Mouse (Mus musculus) kidney, postnatal 25 days (tissue): ENCODE data around the gene Tor2a.
A peak's percentile ranks its signal among the peaks of the same experiment; 100 is the strongest.

Experiments
- DNase-seq, 2 experiments: peaks; one replicate each; pipeline ENCODE4 v3.0.0; 2021; ENCODE audit warnings: mixed read lengths in 2 of 2

Tor2a gene

GRCm38 (mm10) chr2:32763353-32763752 is 6.3 kb downstream of the Tor2a start:
- DNase-seq = no peak

GRCm38 (mm10) chr2:32767241-32767640 is 10.2 kb downstream of the Tor2a start:
- peak; percentile 40 to 63 for DNase-seq

GRCm38 (mm10) chr2:32768661-32769285 is 11.7 kb downstream of the Tor2a start:
- DNase-seq = peak; percentile 69 to 81

GRCm38 (mm10) chr2:32769327-32770085 is 12.5 kb downstream of the Tor2a start:
- DNase-seq = no peak

DNA sequence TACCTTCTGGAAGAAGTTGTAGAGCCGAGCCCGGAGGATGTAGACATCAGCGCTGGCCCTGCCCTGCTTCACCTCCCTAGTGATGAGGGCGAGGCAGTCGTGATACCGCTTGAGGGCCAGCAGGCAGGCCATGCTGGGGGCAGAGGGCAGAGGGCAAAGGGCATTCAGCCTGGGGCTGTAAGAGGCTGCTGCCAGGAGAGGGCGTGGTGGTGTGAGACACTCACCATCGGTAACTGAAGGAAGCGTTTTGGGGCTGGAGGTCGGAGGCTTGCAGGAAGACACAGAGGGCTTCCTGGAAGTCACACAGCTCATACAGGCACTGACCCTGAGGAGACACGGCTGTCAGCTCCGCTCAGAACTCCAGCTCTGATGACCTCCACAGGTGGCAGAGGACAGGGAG is 14.9 kb downstream of the Tor2a start:
- peak; percentile 56 to 72 for DNase-seq

DNA sequence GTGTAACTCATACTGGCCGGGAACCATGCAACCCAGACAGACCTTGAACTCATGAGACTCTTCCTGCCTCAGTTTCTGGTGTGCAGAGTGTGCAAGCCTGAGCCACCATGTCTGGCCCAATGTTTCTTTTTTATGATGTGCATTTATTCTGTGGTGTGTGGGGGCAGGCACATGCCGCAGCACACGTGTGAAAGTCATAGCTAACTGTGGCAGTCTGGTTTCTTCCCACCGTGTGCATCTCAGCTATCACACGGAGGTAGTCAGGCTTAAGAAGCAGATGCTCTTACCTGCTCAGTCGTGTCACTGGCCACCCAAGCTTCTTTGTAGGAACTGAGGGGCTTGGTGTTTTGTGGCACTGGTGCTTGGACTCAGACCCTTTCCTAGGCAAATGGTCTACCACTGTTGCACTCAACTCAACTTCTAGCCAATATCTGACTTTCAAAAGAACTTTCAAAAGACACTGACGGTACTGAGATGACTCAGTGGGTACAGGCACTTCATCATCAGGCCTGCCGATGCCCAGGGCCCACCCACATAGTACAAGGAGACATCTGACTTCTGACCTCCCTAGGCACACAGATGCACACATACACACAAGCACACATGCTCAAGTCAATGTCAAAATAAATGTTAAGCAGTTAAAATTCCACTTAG is 15.7 kb downstream of the Tor2a start:
- DNase-seq = no peak

- DNase-seq = peak; percentile 99
Measured at GRCm38 (mm10) chr2:32775359-32776074, 18.5 kb downstream of the Tor2a start, which contains the start of the genes Ttc16 and Ptrh1. Gene Ttc16 (minus strand): TSS chr2:32775633. Gene Ptrh1 (plus strand): TSS chr2:32775786.

GRCm38 (mm10) chr2:32776192-32776591 is 19.2 kb downstream of the Tor2a start:
- DNase-seq = peak in 1 of 2 experiments; percentile 46

DNA sequence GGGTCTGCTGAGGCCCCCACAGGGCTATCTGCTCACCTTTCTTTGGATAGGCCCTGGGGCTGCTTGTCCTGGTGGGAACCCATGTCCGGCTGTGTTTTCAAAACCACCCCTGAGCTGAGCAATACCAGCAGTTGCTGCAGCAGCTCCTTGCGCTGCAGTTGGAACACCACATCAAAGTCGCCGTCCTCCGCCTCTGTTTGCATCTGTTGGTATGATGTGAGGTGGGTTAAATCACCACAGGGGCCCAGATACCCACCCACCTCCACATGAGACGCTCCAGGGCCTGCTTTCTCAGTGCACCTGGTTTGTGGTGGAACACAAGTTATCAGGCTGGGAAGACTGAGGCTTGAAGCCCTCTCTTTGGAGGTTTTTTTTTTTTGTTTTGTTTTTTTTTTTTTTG is 21.0 kb downstream of the Tor2a start:
- DNase-seq = no peak

DNA sequence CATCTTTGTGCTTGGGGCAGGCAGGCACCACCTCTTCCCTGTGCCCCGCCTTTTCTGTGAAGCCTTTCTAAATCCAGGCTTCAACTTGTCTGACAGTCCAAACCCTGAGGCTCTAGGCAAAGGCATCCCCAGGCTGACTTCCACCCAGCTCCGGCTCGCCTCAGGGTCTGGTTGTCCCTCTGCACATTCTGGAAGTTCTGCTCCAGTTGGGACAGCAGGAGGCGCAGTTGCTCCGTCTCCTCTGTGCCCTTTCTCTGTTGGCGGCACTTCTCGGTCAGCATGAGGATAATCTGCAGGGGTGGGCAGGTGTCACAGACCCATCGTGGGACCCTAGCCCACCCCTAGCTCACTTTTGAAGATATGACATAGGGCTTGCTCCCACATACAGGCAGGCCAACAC is 22.1 kb downstream of the Tor2a start:
- peak; percentile 73 to 74 for DNase-seq

DNA sequence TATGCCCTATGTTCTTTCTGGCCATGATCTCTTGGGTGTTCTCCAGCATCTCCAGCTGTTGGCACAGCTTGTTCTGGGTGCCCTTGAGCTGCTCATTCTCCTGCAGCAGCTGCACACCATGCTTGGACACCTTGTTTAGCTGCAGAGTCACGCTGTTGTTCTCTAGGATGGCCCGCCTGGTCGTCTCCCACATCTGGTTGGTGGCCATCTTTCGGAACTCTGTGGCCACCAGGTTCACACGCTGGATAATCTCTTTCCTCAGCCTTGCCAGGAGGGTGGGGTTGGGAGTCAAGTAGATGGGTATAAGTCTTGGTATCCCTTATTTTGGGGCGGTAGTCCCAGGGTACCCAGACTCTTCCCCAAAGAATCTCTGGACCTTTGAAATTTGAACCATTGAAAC is 22.7 kb downstream of the Tor2a start:
- no peak for DNase-seq

GRCm38 (mm10) chr2:32781710-32782109 is 24.7 kb downstream of the Tor2a start:
- DNase-seq = no peak

DNA sequence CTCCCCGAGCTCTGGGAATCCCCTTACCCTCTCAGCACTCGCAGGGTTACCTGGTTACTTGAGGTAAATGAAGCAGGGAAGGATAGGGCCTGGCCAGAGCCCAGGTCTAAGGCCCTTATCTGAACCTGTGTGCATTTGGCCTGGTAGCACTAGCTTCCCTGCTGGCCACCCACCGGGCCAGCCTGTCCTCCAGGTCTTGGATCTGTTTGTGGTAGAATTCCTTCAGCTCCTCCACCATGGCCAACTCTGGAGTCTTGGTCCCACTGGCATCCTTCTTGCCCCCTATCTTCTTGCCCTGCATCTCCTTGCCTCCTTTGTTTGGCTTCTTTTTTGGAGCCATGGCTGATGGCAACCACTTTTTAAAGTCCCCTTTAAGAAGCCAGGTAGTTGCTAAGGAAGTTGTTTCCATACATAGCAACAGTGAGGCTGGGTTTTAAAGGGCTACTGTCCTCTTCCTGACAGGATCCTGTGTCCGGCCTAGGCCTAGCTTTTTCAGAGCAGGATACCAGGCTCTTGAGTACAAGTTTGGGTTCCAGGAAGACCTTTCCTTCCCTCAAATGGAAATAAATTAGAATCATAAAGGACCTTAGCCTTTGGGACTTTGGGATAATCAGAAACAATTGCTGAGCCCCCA is 27.1 kb downstream of the Tor2a start, which contains the start of gene Cfap157:
Cfap157 (minus strand) TSS at position 381 of the 634 bp plus-strand sequence.
- peak; percentile 32 to 53 for DNase-seq

DNA sequence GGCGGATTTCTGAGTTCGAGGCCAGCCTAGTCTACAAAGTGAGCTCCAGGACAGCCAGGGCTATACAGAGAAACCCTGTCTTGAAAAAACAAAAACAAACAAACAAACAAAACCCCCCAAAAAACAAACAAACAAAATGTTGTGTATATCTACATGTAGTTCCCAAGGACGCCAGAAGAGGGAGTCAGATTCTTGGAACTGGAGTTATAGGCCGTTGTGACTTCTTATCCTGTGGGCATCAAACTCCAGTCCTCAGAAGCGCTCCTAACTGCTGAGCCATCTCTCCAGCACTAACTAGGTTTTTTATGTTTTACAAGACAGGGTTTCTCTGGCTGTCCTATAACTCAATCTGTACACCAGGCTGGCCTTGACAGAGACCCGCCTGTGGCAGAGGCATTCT is 30.1 kb downstream of the Tor2a start:
- DNase-seq = peak in 1 of 2 experiments; percentile 55

- DNase-seq = no peak
Measured at GRCm38 (mm10) chr2:32788581-32788980, 31.5 kb downstream of the Tor2a start.

GRCm38 (mm10) chr2:32791297-32791696 is 34.3 kb downstream of the Tor2a start:
- DNase-seq = no peak

DNA sequence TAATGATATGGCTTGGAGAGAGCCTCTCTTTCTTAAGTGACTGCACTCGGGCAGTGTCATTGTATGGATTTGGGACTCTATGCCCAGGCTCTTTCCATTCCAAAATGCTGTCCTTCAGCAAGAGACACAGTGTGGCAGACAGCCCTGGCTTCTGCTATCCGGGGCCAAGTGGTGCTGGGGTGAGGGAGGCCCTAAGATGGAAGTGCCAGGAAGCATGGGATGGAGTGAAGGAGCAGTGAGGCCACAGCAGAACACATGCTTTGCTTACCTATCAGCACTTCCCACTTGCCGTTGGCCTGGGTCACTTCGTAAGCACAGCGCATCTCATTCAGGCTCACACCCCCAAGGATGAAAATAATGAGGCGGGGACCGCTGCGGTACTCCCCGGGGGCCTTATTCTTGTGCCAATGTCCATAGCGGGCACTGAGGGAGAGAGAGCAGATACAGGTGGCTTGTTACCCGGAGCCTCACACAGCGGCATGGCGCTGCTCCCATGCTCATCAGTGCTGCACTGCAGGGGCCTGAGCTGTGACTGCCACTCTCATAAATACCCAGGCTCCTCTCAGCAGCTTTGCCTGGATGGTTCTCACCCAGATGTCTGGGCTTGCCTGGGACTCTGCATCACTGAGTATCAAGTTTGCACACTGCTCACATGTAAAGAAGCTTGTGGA is 38.8 kb downstream of the Tor2a start:
- no peak for DNase-seq

DNA sequence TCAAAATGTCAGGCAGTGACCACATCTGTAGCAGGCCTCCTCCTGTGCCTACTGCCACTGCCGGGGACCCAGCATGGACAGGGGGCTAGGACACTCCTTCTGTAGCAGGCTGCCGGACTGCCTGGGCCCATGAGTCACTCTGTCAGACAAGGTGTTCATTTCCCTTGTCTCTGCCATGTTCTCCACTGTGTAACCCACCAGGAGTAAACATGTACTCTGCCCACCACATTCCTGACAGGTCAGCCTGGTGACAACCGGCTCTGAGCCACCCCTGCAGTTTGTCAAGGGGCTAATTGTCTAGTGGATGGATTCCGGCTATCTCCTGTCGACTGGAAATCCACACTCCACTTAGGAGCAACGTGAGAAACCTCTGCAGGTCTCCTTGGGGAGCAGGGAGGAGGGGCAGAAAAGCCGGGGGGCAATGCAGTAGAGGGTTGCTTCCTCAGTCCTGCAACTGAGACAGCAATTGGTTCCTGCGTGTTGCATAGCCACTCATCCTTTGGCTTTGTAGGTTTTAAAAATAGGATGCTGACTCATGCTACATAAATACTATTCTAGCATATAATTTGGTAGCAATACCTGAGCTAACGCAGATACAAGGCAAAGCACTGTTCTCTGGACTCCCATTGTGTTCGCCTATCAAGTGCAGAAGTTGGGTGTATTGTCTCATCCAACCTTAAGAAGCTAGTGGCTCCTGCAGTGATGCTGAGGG is 41.4 kb downstream of the Tor2a start:
- no peak for DNase-seq

DNA sequence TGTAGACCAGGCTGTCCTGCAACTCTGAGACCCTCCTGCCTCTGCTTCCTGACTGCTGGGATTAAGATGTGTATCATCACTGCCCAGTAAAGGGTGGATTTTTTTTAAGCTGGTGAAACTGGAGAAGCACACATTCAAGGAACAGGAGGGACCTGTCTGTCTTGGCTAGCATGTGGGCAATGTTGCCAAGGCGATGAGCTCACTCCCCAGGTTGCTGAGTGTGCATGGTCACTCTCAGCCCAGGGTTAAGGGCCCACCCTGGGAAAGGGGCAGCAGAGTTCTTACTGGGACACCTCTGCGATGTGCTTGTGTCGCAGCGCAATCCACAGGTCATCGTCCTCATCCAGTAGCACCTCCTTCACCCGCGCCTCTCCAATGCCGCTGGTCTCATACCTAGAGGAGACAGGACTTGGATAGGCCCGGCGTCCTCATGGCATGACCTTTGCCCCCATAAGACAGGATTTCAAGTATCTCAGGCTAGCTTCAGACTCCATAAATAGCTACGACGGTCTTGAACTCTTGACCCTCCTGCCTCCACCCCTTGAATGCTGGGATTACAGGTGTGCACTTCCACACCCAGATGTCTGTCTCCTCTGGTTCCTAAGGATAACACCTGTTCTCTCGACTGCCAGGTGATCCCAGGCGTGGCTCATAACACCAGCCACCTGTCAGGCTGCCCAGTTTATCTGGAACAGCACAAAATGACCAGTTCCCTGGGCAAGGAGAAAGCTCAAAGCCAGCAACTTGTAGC is 52.0 kb downstream of the Tor2a start:
- DNase-seq = no peak
